Mouse (Mus musculus) midbrain, embryonic 13.5 days (tissue): ENCODE data around the gene D430041D05Rik. TPM values are rescaled to one million over a fixed set of nuclear protein-coding genes. Genes with fewer than 3 reads are reported as not detected.

Source experiments
- ATAC-seq: fragments of 200-750 bp; cut with Nextera tagmentation; 2 replicates; pipeline ENCODE4 v1.8.0; 2017; ENCODE audit warnings: mild to moderate bottlenecking, moderate TSS enrichment, moderate library complexity
- H3K27ac ChIP-seq: fragments of 300-500 bp; sonication (generic); 2 replicates; pipeline ENCODE4 v1.5.1; 2015; ENCODE audit warnings: inconsistent platforms, mild to moderate bottlenecking, moderate library complexity
- H3K27me3 ChIP-seq: fragments of 300-500 bp; sonication (generic); 2 replicates; pipeline ENCODE4 v1.6.1; 2015; ENCODE audit warnings: mild to moderate bottlenecking, inconsistent platforms
- H3K36me3 ChIP-seq: fragments of 300-500 bp; sonication (generic); 2 replicates; pipeline ENCODE4 v1.6.1; 2015; ENCODE audit warnings: mild to moderate bottlenecking, inconsistent platforms
- H3K4me1 ChIP-seq: fragments of 300-500 bp; sonication (generic); replicated peaks from 2 replicates; pipeline ENCODE4 v1.6.1; 2015; ENCODE audit warnings: inconsistent platforms
- H3K4me2 ChIP-seq: fragments of 300-500 bp; sonication (generic); replicated peaks from 2 replicates; pipeline ENCODE4 v1.6.1; 2015; ENCODE audit warnings: moderate library complexity, mild to moderate bottlenecking, inconsistent platforms
- H3K4me3 ChIP-seq: fragments of 300-500 bp; sonication (generic); replicated peaks from 2 replicates; pipeline ENCODE4 v1.5.1; 2015; ENCODE audit warnings: mild to moderate bottlenecking, inconsistent platforms
- H3K9ac ChIP-seq: fragments of 300-500 bp; sonication (generic); replicated peaks from 2 replicates; pipeline ENCODE4 v1.6.1; 2015; ENCODE audit warnings: mild to moderate bottlenecking, inconsistent platforms
- H3K9me3 ChIP-seq: fragments of 300-500 bp; sonication (generic); 2 replicates; pipeline ENCODE4 v1.6.1; 2016; ENCODE audit warnings: mild to moderate bottlenecking, inconsistent platforms
- WGBS: fragments of 180-500 bp; shearing (Covaris S2); methylation state at CpG from one replicate; pipeline ENCODE4 v1.1.7; 2015; 5-methylcytosine and 5-hydroxymethylcytosine counted together
- polyA plus RNA-seq: library from polyadenylated mRNA; unstranded; fragments of >200 nt; fragmentation: Nextera tagmentation; extraction: Ambion mirVana; gene quantifications from 2 replicates; pipeline ENCODE4 v1.2.1, GENCODE M21; 2015

Gene D430041D05Rik
- polyA plus RNA-seq, 1 experiment from 2014 or later = 6.4 TPM

GRCm38 (mm10) chr2:104307102-104307501 is 103.7 kb downstream of the D430041D05Rik start:
- no peaks in the 10 kb centered on the region for H3K27me3 ChIP-seq
- WGBS = 72% methylated on average over 4 of the region's 4 CpGs
- no peaks in the 10 kb centered on the region; the same call in 1 of the 2 replicates for H3K4me1 ChIP-seq
- H3K36me3 ChIP-seq = no peaks in the 10 kb centered on the region
- H3K27ac ChIP-seq = no peak overlapping the region
- H3K4me2 ChIP-seq = no peak overlapping the region
- H3K4me3 ChIP-seq = no peak overlapping the region
- no peak overlapping the region for H3K9ac ChIP-seq
- no peak for ATAC-seq
- H3K9me3 ChIP-seq = no peaks in the 10 kb centered on the region

DNA sequence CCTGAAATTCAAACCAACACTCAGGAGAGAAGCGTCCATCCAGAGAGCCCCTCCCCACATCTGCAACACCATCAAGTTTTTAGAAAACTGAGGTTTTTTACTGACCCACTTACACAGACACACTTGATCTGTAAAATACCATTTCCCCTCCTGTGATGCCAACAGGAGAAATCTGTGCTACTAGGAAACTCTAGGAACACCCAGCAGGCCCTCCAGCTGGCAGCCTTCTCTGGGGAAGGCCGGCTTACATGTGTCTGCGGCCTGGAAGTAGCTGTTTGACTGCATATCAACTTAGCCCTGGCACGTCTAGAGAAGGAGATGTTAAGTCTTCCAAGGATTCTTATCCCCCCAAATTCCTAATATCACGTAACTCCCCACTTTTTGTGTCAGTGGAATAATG is 105.1 kb downstream of the D430041D05Rik start:
- WGBS = 75% methylated on average over 5 of the region's 5 CpGs
- no peak overlapping the region for H3K27ac ChIP-seq

DNA sequence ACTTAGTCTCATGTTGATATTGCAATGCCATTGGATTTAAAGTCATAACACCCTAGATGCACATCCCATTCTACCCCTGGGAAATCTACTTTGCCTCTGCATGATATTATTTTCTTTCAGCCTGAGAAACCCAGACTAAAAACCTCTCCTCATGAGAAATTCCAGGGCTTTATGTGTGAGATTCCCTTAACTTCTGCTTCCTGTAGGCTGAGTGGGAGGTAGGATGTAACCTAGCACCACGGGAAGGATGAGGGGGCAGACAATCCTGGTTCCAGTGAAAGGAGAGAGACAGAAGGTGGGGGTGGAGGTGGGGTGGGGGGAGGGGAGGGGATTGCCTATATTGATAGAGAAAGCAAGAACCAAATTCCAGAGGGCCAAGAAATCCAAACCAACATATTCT is 110.9 kb downstream of the D430041D05Rik start:
- no peak overlapping the region for H3K27ac ChIP-seq
- H3K36me3 ChIP-seq = no peaks in the 10 kb centered on the region
- H3K4me3 ChIP-seq = no peak overlapping the region
- no peak overlapping the region for H3K9ac ChIP-seq
- H3K27me3 ChIP-seq = no peaks in the 10 kb centered on the region
- no peaks in the 10 kb centered on the region for H3K9me3 ChIP-seq
- ATAC-seq = no peak
- WGBS = 83% methylated on average over 1 of the region's 1 CpGs
- no peaks in the 10 kb centered on the region for H3K4me1 ChIP-seq
- no peak overlapping the region for H3K4me2 ChIP-seq

More for the DNA sequence above, 105.1 kb downstream of the D430041D05Rik start:
- ATAC-seq = no peak
- Histone ChIP-seq H3K9ac (no peak overlapping the region; the same call in 1 of the 2 replicates), H3K27me3 (no peaks in the 10 kb centered on the region), H3K4me1 (no peaks in the 10 kb centered on the region; the same call in 1 of the 2 replicates), H3K9me3 (no peaks in the 10 kb centered on the region), H3K4me2 (no peak overlapping the region), H3K4me3 (no peak overlapping the region), H3K36me3 (no peaks in the 10 kb centered on the region)

DNA sequence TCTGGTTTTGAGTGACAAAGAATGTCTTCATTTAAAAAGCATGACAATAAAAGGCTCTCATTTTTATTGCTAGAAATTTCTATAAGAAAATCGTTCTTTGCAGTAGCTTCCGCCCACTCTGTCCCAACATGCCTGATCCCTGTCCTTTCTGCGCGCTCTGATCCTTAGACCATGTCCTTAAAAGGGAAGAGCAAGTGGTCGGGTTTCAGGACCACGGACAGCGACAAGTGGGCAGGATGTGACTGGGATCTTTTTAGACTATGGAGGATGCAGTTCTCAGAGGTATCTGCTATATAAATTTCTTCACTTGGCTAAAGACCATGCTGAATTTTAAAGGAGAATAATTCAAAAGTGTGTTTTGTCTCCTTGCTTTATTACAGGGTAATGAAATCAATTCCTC is 111.7 kb downstream of the D430041D05Rik start:
- no peak for ATAC-seq
- Histone ChIP-seq H3K27ac (no peak overlapping the region), H3K36me3 (no peaks in the 10 kb centered on the region), H3K4me3 (no peak overlapping the region), H3K27me3 (no peaks in the 10 kb centered on the region), H3K9me3 (no peaks in the 10 kb centered on the region), H3K9ac (no peak overlapping the region), H3K4me2 (no peak overlapping the region), H3K4me1 (no peaks in the 10 kb centered on the region)
- WGBS = 16% methylated on average over 7 of the region's 7 CpGs

- H3K9ac ChIP-seq = no peak overlapping the region
- H3K4me3 ChIP-seq = no peak overlapping the region
- H3K27ac ChIP-seq = no peak overlapping the region
- no peaks in the 10 kb centered on the region for H3K36me3 ChIP-seq
- ATAC-seq = no peak
- whole genome bisulfite sequencing = 87% methylated on average over 3 of the region's 3 CpGs
- no peaks in the 10 kb centered on the region for H3K9me3 ChIP-seq
- H3K4me1 ChIP-seq = 0 out of 2 replicates have a peak, but pooled peaks cover 4% of the 10 kb centered on the region
- H3K4me2 ChIP-seq = no peak overlapping the region
- no peaks in the 10 kb centered on the region for H3K27me3 ChIP-seq
These were observed 124.0 kb downstream of the D430041D05Rik start for GRCm38 (mm10) chr2:104286821-104287220.

- Histone ChIP-seq H3K9me3 (no peaks in the 10 kb centered on the region), H3K27ac (no peak overlapping the region), H3K9ac (no peak overlapping the region), H3K4me2 (no peak overlapping the region), H3K27me3 (no peaks in the 10 kb centered on the region), H3K36me3 (no peaks in the 10 kb centered on the region), H3K4me3 (no peak overlapping the region), H3K4me1 (0 out of 2 replicates have a peak, but pooled peaks cover 4% of the 10 kb centered on the region)
- ATAC-seq = no peak
- WGBS = 92% methylated on average over 8 of the region's 8 CpGs
These were observed 127.3 kb downstream of the D430041D05Rik start for GRCm38 (mm10) chr2:104283401-104283955.

DNA sequence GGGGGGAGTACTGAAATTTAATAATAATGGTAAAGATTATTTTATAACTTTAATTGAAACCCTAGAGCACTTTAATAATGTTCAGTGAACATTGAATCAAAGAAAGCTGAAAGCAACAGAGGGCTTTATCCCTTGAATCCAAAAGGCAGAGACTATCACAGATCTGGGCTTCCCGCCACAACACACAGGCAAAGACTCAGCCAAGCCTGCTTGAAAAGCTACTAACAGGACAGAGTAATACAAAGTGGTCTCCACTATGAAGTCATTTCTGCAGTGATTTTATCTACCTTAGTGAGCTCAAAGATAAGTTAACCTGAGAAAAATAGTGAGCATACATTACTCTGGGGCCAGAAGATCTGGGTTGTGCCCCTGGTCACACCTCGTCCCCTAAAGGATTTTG is 128.0 kb downstream of the D430041D05Rik start:
- no peaks in the 10 kb centered on the region for H3K27me3 ChIP-seq
- no peak overlapping the region for H3K4me3 ChIP-seq
- no peaks in the 10 kb centered on the region for H3K9me3 ChIP-seq
- H3K4me1 ChIP-seq = 0 out of 2 replicates have a peak, but pooled peaks cover 4% of the 10 kb centered on the region
- H3K9ac ChIP-seq = no peak overlapping the region
- no peaks in the 10 kb centered on the region for H3K36me3 ChIP-seq
- H3K27ac ChIP-seq = no peak overlapping the region
- no peak for ATAC-seq
- H3K4me2 ChIP-seq = no peak overlapping the region
- 86% methylated on average over 2 of the region's 2 CpGs for WGBS

DNA sequence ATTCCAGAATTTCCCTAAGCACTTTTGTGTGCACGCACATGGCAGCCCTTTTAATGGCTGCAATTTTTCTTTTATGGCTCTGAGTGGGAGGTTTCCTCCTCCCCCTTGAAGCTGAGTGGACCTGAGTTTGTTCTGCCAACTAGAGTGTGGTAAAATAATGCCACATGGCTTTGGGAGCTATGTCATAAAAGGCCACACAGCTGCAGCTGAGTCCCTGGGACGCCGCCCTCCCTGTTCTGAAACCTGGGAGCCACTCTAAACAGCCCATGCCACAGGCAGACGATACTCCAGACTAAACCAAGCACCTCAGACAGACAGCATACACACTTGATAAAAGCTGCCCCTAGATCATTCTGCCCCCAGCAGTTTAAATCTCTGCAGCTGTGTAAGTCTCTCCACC is 143.8 kb downstream of the D430041D05Rik start:
- H3K27ac ChIP-seq = no peak overlapping the region
- WGBS = 67% methylated on average over 4 of the region's 4 CpGs
- no peaks in the 10 kb centered on the region for H3K27me3 ChIP-seq
- H3K9ac ChIP-seq = no peak overlapping the region
- no peak overlapping the region for H3K4me2 ChIP-seq
- H3K4me1 ChIP-seq = peaks cover 4% of the 10 kb centered on the region; the same call in 1 of the 2 replicates
- no peak overlapping the region for H3K4me3 ChIP-seq
- no peak for ATAC-seq
- no peaks in the 10 kb centered on the region for H3K36me3 ChIP-seq
- no peaks in the 10 kb centered on the region for H3K9me3 ChIP-seq

- no peak for ATAC-seq
- no peaks in the 10 kb centered on the region for H3K27me3 ChIP-seq
- no peak overlapping the region for H3K4me2 ChIP-seq
- H3K36me3 ChIP-seq = no peaks in the 10 kb centered on the region
- H3K9ac ChIP-seq = no peak overlapping the region
- no peaks in the 10 kb centered on the region for H3K4me1 ChIP-seq
- H3K4me3 ChIP-seq = no peak overlapping the region
- WGBS = 87% methylated on average over 4 of the region's 4 CpGs
- no peaks in the 10 kb centered on the region for H3K9me3 ChIP-seq
- H3K27ac ChIP-seq = no peak overlapping the region
These were observed 149.1 kb downstream of the D430041D05Rik start for GRCm38 (mm10) chr2:104261741-104262067.

DNA sequence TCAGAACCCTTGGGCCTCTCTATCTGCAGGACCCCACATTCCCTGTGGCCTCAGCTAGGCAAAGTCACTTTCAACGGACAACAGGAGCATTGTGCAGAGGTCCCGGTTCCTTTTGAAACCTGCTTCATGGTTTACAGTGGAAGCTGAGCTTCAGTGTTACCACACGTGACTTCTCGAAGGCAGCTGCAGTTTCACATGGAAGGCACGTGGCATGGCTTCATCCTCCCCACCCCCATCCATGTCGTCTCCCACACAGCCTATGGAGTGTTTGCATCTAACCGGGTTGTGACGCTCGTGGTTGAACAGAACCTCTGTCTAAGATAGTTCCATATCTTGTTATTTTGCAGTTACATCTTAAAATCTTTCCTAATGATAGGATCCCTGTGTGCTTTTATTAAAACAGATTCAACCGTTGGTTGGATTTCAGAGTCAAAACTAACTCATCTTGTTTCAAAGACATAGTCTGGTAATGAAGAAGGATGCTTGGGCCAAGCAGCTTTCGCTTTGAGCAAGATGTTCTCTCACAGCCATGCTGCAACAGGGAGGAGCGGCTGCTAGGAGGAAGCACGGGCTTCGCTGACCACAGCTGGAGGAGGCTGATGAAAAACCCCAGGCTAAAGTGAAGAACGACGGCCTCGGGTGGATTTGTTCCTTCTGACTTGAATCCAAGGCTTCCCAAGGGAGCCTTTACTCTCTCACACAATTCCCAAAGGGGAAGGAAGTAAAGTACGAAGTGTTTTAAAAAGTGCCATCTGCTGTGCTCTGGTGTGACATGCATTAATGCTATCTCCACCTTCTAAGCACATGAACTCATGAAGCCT is 149.7 kb downstream of the D430041D05Rik start:
- no peak for ATAC-seq
- Histone ChIP-seq H3K36me3 (no peaks in the 10 kb centered on the region), H3K27ac (no peak overlapping the region), H3K9me3 (no peaks in the 10 kb centered on the region), H3K4me1 (no peaks in the 10 kb centered on the region), H3K4me2 (no peak overlapping the region), H3K4me3 (no peak overlapping the region), H3K9ac (no peak overlapping the region), H3K27me3 (no peaks in the 10 kb centered on the region)
- WGBS = 83% methylated on average over 18 of the region's 18 CpGs

DNA sequence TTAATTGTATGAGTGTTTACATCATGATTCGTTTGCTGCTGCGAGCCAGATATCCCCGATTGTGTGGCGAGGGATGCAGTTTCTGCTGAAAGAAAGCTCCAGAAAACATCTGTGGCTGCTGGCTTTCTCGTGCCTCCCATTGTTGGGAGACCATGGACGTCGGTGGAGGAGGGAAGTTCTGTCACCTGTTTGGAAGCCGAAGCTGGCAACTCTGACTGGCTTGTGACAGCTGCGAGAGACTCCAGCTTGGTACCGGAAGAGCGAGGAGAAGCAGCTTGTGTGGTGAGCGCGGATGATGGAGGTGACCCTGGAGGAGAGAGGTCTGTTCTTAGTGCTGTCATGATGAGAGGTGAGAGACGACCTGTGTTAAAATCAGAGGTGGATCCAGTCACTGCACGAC is 154.2 kb downstream of the D430041D05Rik start:
- Histone ChIP-seq H3K4me2 (no peak overlapping the region), H3K27me3 (no peaks in the 10 kb centered on the region), H3K9ac (no peak overlapping the region), H3K4me3 (no peak overlapping the region), H3K27ac (no peak overlapping the region), H3K4me1 (peaks cover 7% of the 10 kb centered on the region; the same call in 1 of the 2 replicates), H3K36me3 (peaks cover 3% of the 10 kb centered on the region; the same call in 1 of the 2 replicates), H3K9me3 (no peaks in the 10 kb centered on the region)
- no peak for ATAC-seq
- WGBS = 81% methylated on average over 15 of the region's 15 CpGs

- no peak overlapping the region for H3K9ac ChIP-seq
- H3K27me3 ChIP-seq = no peaks in the 10 kb centered on the region
- WGBS = 96% methylated on average over 9 of the region's 9 CpGs
- H3K27ac ChIP-seq = no peak overlapping the region
- H3K4me1 ChIP-seq = peaks cover 7% of the 10 kb centered on the region; the same call in 1 of the 2 replicates
- H3K4me3 ChIP-seq = no peak overlapping the region
- ATAC-seq = no peak
- H3K9me3 ChIP-seq = no peaks in the 10 kb centered on the region
- H3K36me3 ChIP-seq = peaks cover 3% of the 10 kb centered on the region; the same call in 1 of the 2 replicates
- no peak overlapping the region for H3K4me2 ChIP-seq
These were observed 155.9 kb downstream of the D430041D05Rik start for GRCm38 (mm10) chr2:104254944-104255343.
